Mouse (Mus musculus): ENCODE measurements around the gene Ing3. TPM values are rescaled to one million over a fixed set of nuclear protein-coding genes. Genes with fewer than 3 reads are reported as not detected.

Ing3 gene
- polyA plus RNA-seq, 1 experiment from 2014 or later = 45.4 TPM

- no peak overlapping the region for H3K9ac ChIP-seq
- no peaks in the 10 kb centered on the region for H3K9me3 ChIP-seq
- 0 out of 2 replicates have a peak overlapping the region, but pooled peaks have one; percentile 11 for H3K4me2 ChIP-seq
- WGBS = 55% methylated on average over 11 of the region's 11 CpGs
- H3K4me1 ChIP-seq (replicated peaks) = no peaks in the 10 kb centered on the region
- no peak overlapping the region for H3K27ac ChIP-seq (replicated peaks)
- no peak overlapping the region for H3K4me3 ChIP-seq
- no peak for ATAC-seq (ENCODE audit: low FRiP score, low read depth)
- H3K27me3 ChIP-seq = no peaks in the 10 kb centered on the region
- H3K36me3 ChIP-seq = no peaks in the 10 kb centered on the region
Measured at GRCm38 (mm10) chr6:21999025-21999424, 49.7 kb downstream of the Ing3 start.

GRCm38 (mm10) chr6:22000086-22000485 is 50.7 kb downstream of the Ing3 start:
- no peak overlapping the region for H3K4me2 ChIP-seq
- H3K27me3 ChIP-seq = no peaks in the 10 kb centered on the region
- no peak overlapping the region for H3K9ac ChIP-seq
- no peaks in the 10 kb centered on the region for H3K9me3 ChIP-seq
- H3K27ac ChIP-seq (replicated peaks) = no peak overlapping the region
- no peak overlapping the region for H3K4me3 ChIP-seq
- no peaks in the 10 kb centered on the region for H3K36me3 ChIP-seq
- H3K4me1 ChIP-seq (replicated peaks) = no peaks in the 10 kb centered on the region
- WGBS = 67% methylated on average over 6 of the region's 6 CpGs
- ATAC-seq (ENCODE audit: low FRiP score, low read depth) = no peak

- no peak for ATAC-seq (ENCODE audit: low FRiP score, low read depth)
- WGBS = 86% methylated on average over 3 of the region's 3 CpGs
- H3K9ac ChIP-seq = no peak overlapping the region
Measured at GRCm38 (mm10) chr6:22000881-22001280, 51.5 kb downstream of the Ing3 start.

GRCm38 (mm10) chr6:22001284-22001916 is 52.0 kb downstream of the Ing3 start:
- H3K4me2 ChIP-seq = no peak overlapping the region
- H3K4me1 ChIP-seq (replicated peaks) = no peaks in the 10 kb centered on the region
- no peaks in the 10 kb centered on the region for H3K36me3 ChIP-seq
- no peak overlapping the region for H3K27ac ChIP-seq (replicated peaks)
- no peaks in the 10 kb centered on the region for H3K27me3 ChIP-seq
- H3K9me3 ChIP-seq = no peaks in the 10 kb centered on the region
- ATAC-seq (ENCODE audit: low FRiP score, low read depth) = no peak
- H3K4me3 ChIP-seq = no peak overlapping the region
- WGBS = 94% methylated on average over 5 of the region's 5 CpGs
- no peak overlapping the region for H3K9ac ChIP-seq

More at GRCm38 (mm10) chr6:22000881-22001280, 51.5 kb downstream of the Ing3 start:
- Histone ChIP-seq H3K27ac (replicated peaks) (no peak overlapping the region), H3K4me2 (no peak overlapping the region), H3K4me3 (no peak overlapping the region), H3K9me3 (no peaks in the 10 kb centered on the region), H3K27me3 (no peaks in the 10 kb centered on the region), H3K36me3 (no peaks in the 10 kb centered on the region), H3K4me1 (replicated peaks) (no peaks in the 10 kb centered on the region)

- H3K27ac ChIP-seq (replicated peaks) = no peak overlapping the region
- WGBS = 42% methylated on average over 17 of the region's 17 CpGs
- no peak for ATAC-seq (ENCODE audit: low FRiP score, low read depth)
- H3K4me2 ChIP-seq = 0 out of 2 replicates have a peak overlapping the region, but pooled peaks have one; percentile 6
- no peaks in the 10 kb centered on the region for H3K9me3 ChIP-seq
- H3K4me3 ChIP-seq = no peak overlapping the region
- no peaks in the 10 kb centered on the region for H3K27me3 ChIP-seq
- no peak overlapping the region for H3K9ac ChIP-seq
- no peaks in the 10 kb centered on the region for H3K36me3 ChIP-seq
- H3K4me1 ChIP-seq (replicated peaks) = no peaks in the 10 kb centered on the region
Measured at GRCm38 (mm10) chr6:22002521-22003199, 53.3 kb downstream of the Ing3 start.

- no peak for ATAC-seq (ENCODE audit: low FRiP score, low read depth)
- H3K4me1 ChIP-seq (replicated peaks) = no peaks in the 10 kb centered on the region
- H3K27ac ChIP-seq (replicated peaks) = no peak overlapping the region
- no peaks in the 10 kb centered on the region for H3K36me3 ChIP-seq
- 0 out of 2 replicates have a peak overlapping the region, but pooled peaks have one; percentile 6 for H3K4me2 ChIP-seq
- no peaks in the 10 kb centered on the region for H3K9me3 ChIP-seq
- WGBS = 11% methylated on average over 6 of the region's 6 CpGs
- no peaks in the 10 kb centered on the region for H3K27me3 ChIP-seq
- no peak overlapping the region for H3K4me3 ChIP-seq
- H3K9ac ChIP-seq = no peak overlapping the region
Measured at GRCm38 (mm10) chr6:22003200-22003587, 53.8 kb downstream of the Ing3 start.

GRCm38 (mm10) chr6:22003959-22004543 is 54.7 kb downstream of the Ing3 start:
- H3K4me1 ChIP-seq (replicated peaks) = no peaks in the 10 kb centered on the region
- 85% methylated on average over 10 of the region's 10 CpGs for WGBS
- no peak overlapping the region for H3K27ac ChIP-seq (replicated peaks)
- H3K9me3 ChIP-seq = no peaks in the 10 kb centered on the region
- no peaks in the 10 kb centered on the region for H3K36me3 ChIP-seq
- H3K9ac ChIP-seq = no peak overlapping the region
- no peak for ATAC-seq (ENCODE audit: low FRiP score, low read depth)
- no peaks in the 10 kb centered on the region for H3K27me3 ChIP-seq
- no peak overlapping the region for H3K4me2 ChIP-seq
- no peak overlapping the region for H3K4me3 ChIP-seq

GRCm38 (mm10) chr6:22008346-22008745 is 59.0 kb downstream of the Ing3 start:
- H3K27ac ChIP-seq (replicated peaks) = no peak overlapping the region
- no peak for ATAC-seq (ENCODE audit: low FRiP score, low read depth)

GRCm38 (mm10) chr6:22010258-22010657 is 60.9 kb downstream of the Ing3 start:
- Histone ChIP-seq H3K9me3 (no peaks in the 10 kb centered on the region), H3K4me1 (replicated peaks) (no peaks in the 10 kb centered on the region), H3K27ac (replicated peaks) (no peak overlapping the region), H3K4me2 (no peak overlapping the region), H3K27me3 (no peaks in the 10 kb centered on the region), H3K4me3 (no peak overlapping the region), H3K9ac (no peak overlapping the region), H3K36me3 (no peaks in the 10 kb centered on the region)
- ATAC-seq (ENCODE audit: low FRiP score, low read depth) = no peak
- 90% methylated on average over 12 of the region's 12 CpGs for WGBS

More at GRCm38 (mm10) chr6:22008346-22008745, 59.0 kb downstream of the Ing3 start:
- Histone ChIP-seq H3K9me3 (no peaks in the 10 kb centered on the region), H3K9ac (no peak overlapping the region), H3K4me1 (replicated peaks) (no peaks in the 10 kb centered on the region), H3K4me2 (no peak overlapping the region), H3K4me3 (no peak overlapping the region), H3K27me3 (no peaks in the 10 kb centered on the region), H3K36me3 (no peaks in the 10 kb centered on the region)
- 94% methylated on average over 7 of the region's 7 CpGs for WGBS

- no peaks in the 10 kb centered on the region for H3K27me3 ChIP-seq
- H3K27ac ChIP-seq (replicated peaks) = no peak overlapping the region
- 93% methylated on average over 11 of the region's 11 CpGs for WGBS
- H3K9me3 ChIP-seq = no peaks in the 10 kb centered on the region
- no peak for ATAC-seq (ENCODE audit: low FRiP score, low read depth)
- no peak overlapping the region for H3K4me3 ChIP-seq
- H3K9ac ChIP-seq = no peak overlapping the region
- no peaks in the 10 kb centered on the region for H3K36me3 ChIP-seq
- H3K4me1 ChIP-seq (replicated peaks) = no peaks in the 10 kb centered on the region
- H3K4me2 ChIP-seq = no peak overlapping the region
Measured at GRCm38 (mm10) chr6:22010761-22011281, 61.5 kb downstream of the Ing3 start.

GRCm38 (mm10) chr6:22011546-22011945 is 62.2 kb downstream of the Ing3 start:
- Histone ChIP-seq H3K4me3 (no peak overlapping the region), H3K36me3 (no peaks in the 10 kb centered on the region), H3K27ac (replicated peaks) (no peak overlapping the region), H3K4me1 (replicated peaks) (no peaks in the 10 kb centered on the region), H3K9me3 (no peaks in the 10 kb centered on the region), H3K4me2 (no peak overlapping the region), H3K27me3 (no peaks in the 10 kb centered on the region), H3K9ac (no peak overlapping the region)
- WGBS = 81% methylated on average over 2 of the region's 2 CpGs
- no peak for ATAC-seq (ENCODE audit: low FRiP score, low read depth)

GRCm38 (mm10) chr6:22012099-22012498 is 62.7 kb downstream of the Ing3 start:
- Histone ChIP-seq H3K4me2 (no peak overlapping the region), H3K4me3 (no peak overlapping the region), H3K9me3 (no peaks in the 10 kb centered on the region), H3K36me3 (no peaks in the 10 kb centered on the region), H3K27ac (replicated peaks) (no peak overlapping the region), H3K27me3 (no peaks in the 10 kb centered on the region), H3K9ac (no peak overlapping the region), H3K4me1 (replicated peaks) (no peaks in the 10 kb centered on the region)
- no peak for ATAC-seq (ENCODE audit: low FRiP score, low read depth)
- 88% methylated on average over 5 of the region's 5 CpGs for WGBS
